Mouse (Mus musculus): ENCODE results near the gene Tbc1d16.
"Not testable (repeated sequence)": the region's sequence is repeated elsewhere in the genome, so short reads cannot be mapped to it uniquely, and the experiment has no call there.

Tbc1d16 gene

GRCm38 (mm10) chr11:119109415-119110071 lies 118.8 kb downstream of the Tbc1d16 start:
- DNase-seq, result no peak

- no peak for DNase-seq
These were observed 119.6 kb downstream of the Tbc1d16 start for GRCm38 (mm10) chr11:119108573-119109263.

GRCm38 (mm10) chr11:119106289-119106688 lies 122.0 kb downstream of the Tbc1d16 start:
- DNase-seq, result no peak

GRCm38 (mm10) chr11:119105748-119106147 lies 122.6 kb downstream of the Tbc1d16 start:
- no peak for DNase-seq

GRCm38 (mm10) chr11:119105071-119105609 lies 123.2 kb downstream of the Tbc1d16 start:
- no peak for DNase-seq

GRCm38 (mm10) chr11:119103991-119104390 lies 124.3 kb downstream of the Tbc1d16 start:
- no peak for DNase-seq

- DNase-seq, result not testable (repeated sequence)
These were observed 127.9 kb downstream of the Tbc1d16 start for GRCm38 (mm10) chr11:119100355-119100754.

- no peak for DNase-seq
These were observed 130.1 kb downstream of the Tbc1d16 start for GRCm38 (mm10) chr11:119098202-119098601.

- DNase-seq, result no peak
These were observed 132.9 kb downstream of the Tbc1d16 start for GRCm38 (mm10) chr11:119095441-119095840.

- DNase-seq, result no peak
These were observed 135.0 kb downstream of the Tbc1d16 start for GRCm38 (mm10) chr11:119093322-119093721.

Data from thymus, adult 18-20 months (tissue).